In the genomic region with DNA sequence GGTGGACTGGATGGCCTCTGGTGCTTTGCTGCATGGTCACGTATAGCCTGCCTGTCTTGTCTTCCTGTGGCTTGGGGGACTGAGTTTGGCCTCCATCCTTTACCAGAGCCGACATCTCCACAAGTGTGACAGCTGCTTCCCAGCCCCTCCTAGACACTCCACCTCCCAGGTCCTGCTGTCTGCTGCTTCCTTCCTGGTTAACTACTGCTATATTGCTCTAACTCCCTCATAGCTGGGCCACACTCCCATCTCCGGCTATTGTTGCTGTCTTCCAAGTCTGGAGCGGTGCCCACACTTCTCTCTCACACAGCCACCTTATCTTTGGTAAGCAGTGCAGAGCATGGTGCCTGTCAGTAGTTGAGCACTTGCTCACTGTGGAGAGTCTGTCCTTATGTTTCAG, we compare ENCODE assay signal across 8 mouse cellular contexts. TPM values are rescaled to one million over a fixed set of nuclear protein-coding genes. Genes with fewer than 3 reads are reported as not detected.
DNase-seq lines count a peak whose midpoint lies in the region; ATAC-seq and TF ChIP-seq lines count a peak whose summit lies in the region.

No protein-coding gene starts in this region.

- peak; percentile 21 for TF ChIP-seq POLR2A in kidney, adult 2 months (IDR thresholded peaks at IDR 0.05; ENCODE audit: low read depth, low read length)

- no peaks in the 10 kb centered on the region for H3K27me3 ChIP-seq in forebrain, embryonic 10.5 days (ENCODE audit: poor library complexity, severe bottlenecking)
- no peaks in the 10 kb centered on the region for H3K27me3 ChIP-seq in forebrain, embryonic 11.5 days (ENCODE audit: control insufficient read depth, insufficient read depth, low read length)
- no peaks in the 10 kb centered on the region for H3K27me3 ChIP-seq in kidney, adult 2 months (replicated peaks; ENCODE audit: control insufficient read depth, insufficient read depth, low read length)
- H3K27me3 ChIP-seq in lung, embryonic 14.5 days (ENCODE audit: insufficient read depth, low read length) = no peaks in the 10 kb centered on the region
- no peaks in the 10 kb centered on the region for H3K27me3 ChIP-seq in stomach, postnatal 0 days (ENCODE audit: control insufficient read depth, insufficient read depth, low read length)

- TF ChIP-seq EP300 in stomach, postnatal 0 days (optimal IDR thresholded peaks at IDR 0.05) = no peak

- WGBS in forebrain, embryonic 10.5 days = 91% methylated on average over 4 of the region's 4 CpGs
- 86% methylated on average over 4 of the region's 4 CpGs for WGBS in forebrain, embryonic 11.5 days
- WGBS in kidney, adult 2 months = 38% methylated on average over 4 of the region's 4 CpGs
- 64% methylated on average over 4 of the region's 4 CpGs for WGBS in lung, embryonic 14.5 days
- 60% methylated on average over 4 of the region's 4 CpGs for WGBS in stomach, postnatal 0 days

- H3K9ac ChIP-seq in forebrain, embryonic 11.5 days (ENCODE audit: low read length) = no peak overlapping the region
- peak overlapping the region; percentile 72; the same call in 1 of the 2 replicates for H3K9ac ChIP-seq in lung, embryonic 14.5 days
- H3K9ac ChIP-seq in stomach, postnatal 0 days (ENCODE audit: low read length) = no peak overlapping the region

- H3K4me3 ChIP-seq in forebrain, embryonic 10.5 days = peak overlapping the region; percentile 98; the same call in 1 of the 2 replicates
- H3K4me3 ChIP-seq in forebrain, embryonic 11.5 days (ENCODE audit: low read depth, low read length) = no peak overlapping the region
- peak overlapping the region; percentile 8; the same call in 1 of the 2 replicates for H3K4me3 ChIP-seq in kidney, adult 2 months (ENCODE audit: insufficient read depth, low read depth, low read length)
- H3K4me3 ChIP-seq in lung, embryonic 14.5 days (ENCODE audit: low read depth, low read length) = no peak overlapping the region; the same call in 1 of the 2 replicates
- no peak overlapping the region for H3K4me3 ChIP-seq in stomach, postnatal 0 days (ENCODE audit: low read depth, low read length)

- H3K9me3 ChIP-seq in forebrain, embryonic 10.5 days = no peaks in the 10 kb centered on the region
- no peaks in the 10 kb centered on the region for H3K9me3 ChIP-seq in forebrain, embryonic 11.5 days (ENCODE audit: control insufficient read depth, low read length)
- H3K9me3 ChIP-seq in lung, embryonic 14.5 days (ENCODE audit: low read depth, low read length) = no peaks in the 10 kb centered on the region
- H3K9me3 ChIP-seq in stomach, postnatal 0 days (ENCODE audit: control insufficient read depth, low read length) = no peaks in the 10 kb centered on the region

- H3K27ac ChIP-seq in forebrain, embryonic 10.5 days = no peak overlapping the region
- H3K27ac ChIP-seq in forebrain, embryonic 11.5 days (ENCODE audit: low read depth, low read length) = no peak overlapping the region
- H3K27ac ChIP-seq in kidney, adult 2 months (ENCODE audit: insufficient read depth, low read depth, low read length) = peak overlapping the region; percentile 94
- no peak overlapping the region; the same call in 1 of the 2 replicates for H3K27ac ChIP-seq in lung, embryonic 14.5 days (ENCODE audit: low read depth)
- peak overlapping the region; percentile 45 for H3K27ac ChIP-seq in stomach, postnatal 0 days (replicated peaks)

- H3K4me1 ChIP-seq in forebrain, embryonic 10.5 days = peaks cover 41% of the 10 kb centered on the region
- peaks cover 10% of the 10 kb centered on the region; the same call in 1 of the 2 replicates for H3K4me1 ChIP-seq in forebrain, embryonic 11.5 days (replicated peaks; ENCODE audit: control insufficient read depth, insufficient read depth, low read length)
- H3K4me1 ChIP-seq in kidney, adult 2 months (ENCODE audit: control insufficient read depth, insufficient read depth, low read length) = peaks cover 25% of the 10 kb centered on the region
- peaks cover 14% of the 10 kb centered on the region for H3K4me1 ChIP-seq in lung, embryonic 14.5 days (ENCODE audit: insufficient read depth)
- H3K4me1 ChIP-seq in stomach, postnatal 0 days (replicated peaks; ENCODE audit: control insufficient read depth, insufficient read depth) = peaks cover 8% of the 10 kb centered on the region

- peaks cover 57% of the 10 kb centered on the region for H3K36me3 ChIP-seq in forebrain, embryonic 10.5 days (replicated peaks)
- H3K36me3 ChIP-seq in forebrain, embryonic 11.5 days (ENCODE audit: control insufficient read depth, insufficient read depth, low read length) = peaks cover 3% of the 10 kb centered on the region; the same call in 1 of the 2 replicates
- 0 out of 2 replicates have a peak, but pooled peaks cover 2% of the 10 kb centered on the region for H3K36me3 ChIP-seq in kidney, adult 2 months (ENCODE audit: control insufficient read depth, insufficient read depth, low read length)
- peaks cover 44% of the 10 kb centered on the region for H3K36me3 ChIP-seq in lung, embryonic 14.5 days (ENCODE audit: insufficient read depth)
- peaks cover 12% of the 10 kb centered on the region; the same call in 1 of the 2 replicates for H3K36me3 ChIP-seq in stomach, postnatal 0 days (ENCODE audit: control insufficient read depth, insufficient read depth, low read length)

- no peak for DNase-seq in forebrain, embryonic 10.5 days (ENCODE audit: extremely low spot score, low spot score)
- no peak for DNase-seq in forebrain, embryonic 11.5 days (ENCODE audit: low spot score)
- peak; percentile 85 to 87 for DNase-seq in heart, adult 9 months (ENCODE audit: low spot score in 2 of 2)
- peak; percentile 88 for DNase-seq in kidney, adult 2 months
- DNase-seq in lung, embryonic 14.5 days = peak; percentile 56
- DNase-seq in stomach, postnatal 0 days (ENCODE audit: low spot score) = peak; percentile 40
- no peak for DNase-seq in adipocyte (ENCODE audit: low spot score)
- DNase-seq in layer of hippocampus, postnatal 10 days (ENCODE audit: low spot score in 2 of 2) = no peak

- no peak for TF ChIP-seq CTCF in kidney, adult 2 months (conservative IDR thresholded peaks at IDR 0.05; ENCODE audit: insufficient read depth, insufficient read length, low read depth, low read length)
- no peak for TF ChIP-seq CTCF in lung, embryonic 14.5 days (IDR thresholded peaks at IDR 0.05; ENCODE audit: low read depth)
- TF ChIP-seq CTCF in stomach, postnatal 0 days (IDR thresholded peaks at IDR 0.05; ENCODE audit: low read depth) = no peak

- no peak overlapping the region for H3K4me2 ChIP-seq in forebrain, embryonic 11.5 days (ENCODE audit: low read depth, low read length, severe bottlenecking)
- H3K4me2 ChIP-seq in lung, embryonic 14.5 days = peak overlapping the region; percentile 88; the same call in 1 of the 2 replicates
- H3K4me2 ChIP-seq in stomach, postnatal 0 days (replicated peaks; ENCODE audit: low read depth) = peak overlapping the region; percentile 68

- no peak for ATAC-seq in forebrain, embryonic 11.5 days (replicated peaks; ENCODE audit: low FRiP score)
- ATAC-seq in lung, embryonic 14.5 days (ENCODE audit: insufficient read depth) = no peak
- ATAC-seq in stomach, postnatal 0 days (ENCODE audit: low FRiP score, low TSS enrichment) = no peak

RNA-seq across cellular contexts. Expression of gene Gm28035, which starts 0.6 kb away (rescaled TPM):
- polyA plus RNA-seq in forebrain, embryonic 10.5 days (2016; fragmentation: Nextera tagmentation; extraction: Ambion mirVana) = 0.09 and 0.16 TPM in 2 replicates
- 0.20 and 0.28 TPM in 2 replicates for polyA plus RNA-seq in forebrain, embryonic 11.5 days (2014; fragmentation: Nextera tagmentation; extraction: Ambion mirVana)
- polyA plus RNA-seq in kidney, adult 2 months (2012; rRNA removed) = 6.4 and 12.7 TPM in 2 replicates
- polyA plus RNA-seq in lung, embryonic 14.5 days (2014; fragmentation: Nextera tagmentation; extraction: Ambion mirVana) = 0.20 and 0.23 TPM in 2 replicates
- polyA plus RNA-seq in stomach, postnatal 0 days (2015; fragmentation: Nextera tagmentation; extraction: Ambion mirVana) = 0.05 and 0.11 TPM in 2 replicates
- total RNA-seq in layer of hippocampus, postnatal 10 days (2021) = 1 to 10 TPM; 5.8 to 7.2 TPM

RNA-seq across cellular contexts. Expression of gene Lrrc8a, which starts 2.3 kb away (rescaled TPM):
- 41.5 and 44.7 TPM in 2 replicates for polyA plus RNA-seq in forebrain, embryonic 10.5 days (2016; fragmentation: Nextera tagmentation; extraction: Ambion mirVana)
- polyA plus RNA-seq in forebrain, embryonic 11.5 days (2014; fragmentation: Nextera tagmentation; extraction: Ambion mirVana) = 50.7 and 54.5 TPM in 2 replicates
- 42.0 and 45.4 TPM in 2 replicates for polyA plus RNA-seq in kidney, adult 2 months (2012; rRNA removed)
- polyA plus RNA-seq in lung, embryonic 14.5 days (2014; fragmentation: Nextera tagmentation; extraction: Ambion mirVana) = 43.9 and 44.4 TPM in 2 replicates
- polyA plus RNA-seq in stomach, postnatal 0 days (2015; fragmentation: Nextera tagmentation; extraction: Ambion mirVana) = 30.3 and 31.7 TPM in 2 replicates
- 10 to 100 TPM; 54.0 to 55.9 TPM for total RNA-seq in layer of hippocampus, postnatal 10 days (2021)

RNA-seq across cellular contexts. Expression of gene Phyhd1, which starts 26.2 kb away (rescaled TPM):
- 2.7 and 3.4 TPM in 2 replicates for polyA plus RNA-seq in forebrain, embryonic 10.5 days (2016; fragmentation: Nextera tagmentation; extraction: Ambion mirVana)
- polyA plus RNA-seq in forebrain, embryonic 11.5 days (2014; fragmentation: Nextera tagmentation; extraction: Ambion mirVana) = 3.8 and 3.9 TPM in 2 replicates
- 117 and 130 TPM in 2 replicates for polyA plus RNA-seq in kidney, adult 2 months (2012; rRNA removed)
- polyA plus RNA-seq in lung, embryonic 14.5 days (2014; fragmentation: Nextera tagmentation; extraction: Ambion mirVana) = 7.1 and 7.3 TPM in 2 replicates
- polyA plus RNA-seq in stomach, postnatal 0 days (2015; fragmentation: Nextera tagmentation; extraction: Ambion mirVana) = 5.8 and 7.1 TPM in 2 replicates
- 10 to 100 TPM; 16.9 to 19.2 TPM for total RNA-seq in layer of hippocampus, postnatal 10 days (2021)

RNA-seq across cellular contexts. Expression of gene Kyat1, which starts 34.1 kb away (rescaled TPM):
- polyA plus RNA-seq in forebrain, embryonic 10.5 days (2016; fragmentation: Nextera tagmentation; extraction: Ambion mirVana) = 7.0 and 8.6 TPM in 2 replicates
- 8.4 and 9.6 TPM in 2 replicates for polyA plus RNA-seq in forebrain, embryonic 11.5 days (2014; fragmentation: Nextera tagmentation; extraction: Ambion mirVana)
- polyA plus RNA-seq in kidney, adult 2 months (2012; rRNA removed) = 71.6 and 88.3 TPM in 2 replicates
- 7.6 and 8.7 TPM in 2 replicates for polyA plus RNA-seq in lung, embryonic 14.5 days (2014; fragmentation: Nextera tagmentation; extraction: Ambion mirVana)
- 81.2 and 89.3 TPM in 2 replicates for polyA plus RNA-seq in stomach, postnatal 0 days (2015; fragmentation: Nextera tagmentation; extraction: Ambion mirVana)
- 10 to 100 TPM; 16.4 to 17.6 TPM for total RNA-seq in layer of hippocampus, postnatal 10 days (2021)

RNA-seq across cellular contexts. Expression of gene Gm28038, which starts 41.1 kb away (rescaled TPM):
- polyA plus RNA-seq in forebrain, embryonic 10.5 days (2016; fragmentation: Nextera tagmentation; extraction: Ambion mirVana) = not detected in 2 replicates
- not detected in 2 replicates for polyA plus RNA-seq in forebrain, embryonic 11.5 days (2014; fragmentation: Nextera tagmentation; extraction: Ambion mirVana)
- not detected in 2 replicates for polyA plus RNA-seq in kidney, adult 2 months (2012; rRNA removed)
- not detected in 2 replicates for polyA plus RNA-seq in lung, embryonic 14.5 days (2014; fragmentation: Nextera tagmentation; extraction: Ambion mirVana)
- not detected in 2 replicates for polyA plus RNA-seq in stomach, postnatal 0 days (2015; fragmentation: Nextera tagmentation; extraction: Ambion mirVana)
- total RNA-seq in layer of hippocampus, postnatal 10 days (2021) = not detected

Comparison
In these comparisons a context has a peak if more than half of its experiments do, and no peak if none do; other contexts are left out.
1. H3K4me3 ChIP-seq: peak in forebrain, embryonic 10.5 days (single experiment) and kidney, adult 2 months (single experiment); none in forebrain, embryonic 11.5 days (single experiment), lung, embryonic 14.5 days (single experiment) and stomach, postnatal 0 days (single experiment).
2. DNase-seq: peak in heart, adult 9 months (2 of 2), kidney, adult 2 months (single experiment), lung, embryonic 14.5 days (single experiment) and stomach, postnatal 0 days (single experiment); none in forebrain, embryonic 10.5 days (single experiment), forebrain, embryonic 11.5 days (single experiment), adipocyte (single experiment) and layer of hippocampus, postnatal 10 days (0 of 2).
3. H3K27ac ChIP-seq: peak in kidney, adult 2 months (single experiment) and stomach, postnatal 0 days (single experiment); none in forebrain, embryonic 10.5 days (single experiment), forebrain, embryonic 11.5 days (single experiment) and lung, embryonic 14.5 days (single experiment).
4. RNA of gene Phyhd1, which starts 26.2 kb away (polyA plus RNA-seq): 117 to 130 TPM in kidney, adult 2 months; 7.1 to 7.3 TPM in lung, embryonic 14.5 days, 5.8 to 7.1 TPM in stomach, postnatal 0 days, 3.8 to 3.9 TPM in forebrain, embryonic 11.5 days and 2.7 to 3.4 TPM in forebrain, embryonic 10.5 days; every median in the first group is over 10 times any median in the second.